Mouse (Mus musculus) spleen, adult 18-20 months (tissue): Measurements from ENCODE around the gene 4922502D21Rik.

Experiments
- DNase-seq, 2 experiments: peaks; one replicate each; pipeline ENCODE4 v3.0.0; 2022; ENCODE audit warnings: mixed read lengths in 2 of 2

The 4922502D21Rik gene

DNA sequence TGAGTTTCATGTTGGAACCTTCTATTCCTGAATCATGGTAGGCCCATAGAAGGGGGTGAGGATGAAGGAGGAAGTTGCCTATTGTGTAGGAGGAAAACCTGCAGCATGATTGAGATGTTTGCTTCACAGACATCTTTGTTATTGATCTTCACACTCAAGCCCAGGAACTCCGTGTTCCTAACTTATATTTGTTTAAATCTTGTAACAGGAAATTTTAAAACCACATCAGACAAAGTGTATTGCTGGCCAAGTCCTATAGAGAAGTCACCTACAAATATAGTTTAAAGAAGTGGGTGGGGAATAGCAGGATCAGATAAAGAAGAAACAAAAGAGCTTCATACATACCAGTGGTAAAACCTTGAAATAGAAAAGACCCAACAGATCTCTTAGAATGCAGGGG lies 27.4 kb downstream of the 4922502D21Rik start:
- DNase-seq: no peak

DNA sequence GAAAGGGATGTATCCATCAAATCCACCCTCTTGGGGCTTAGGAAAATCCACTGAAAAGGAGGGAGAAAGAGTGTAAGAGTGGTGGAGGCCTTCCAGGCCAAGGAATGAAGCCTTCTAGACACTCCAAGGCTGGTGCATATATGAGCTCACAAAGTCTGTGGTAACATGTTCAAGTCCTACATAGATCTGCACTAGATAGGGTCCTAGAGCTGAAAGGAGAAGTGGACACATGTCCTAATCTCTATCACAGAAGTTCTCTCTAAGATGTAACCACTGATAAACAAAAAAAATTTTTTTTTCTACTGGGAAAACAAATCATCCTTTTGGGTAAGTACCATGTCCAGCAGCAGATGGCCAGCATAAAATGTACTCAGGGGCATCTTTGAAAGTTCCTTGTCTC lies 42.9 kb downstream of the 4922502D21Rik start:
- no peak for DNase-seq

DNA sequence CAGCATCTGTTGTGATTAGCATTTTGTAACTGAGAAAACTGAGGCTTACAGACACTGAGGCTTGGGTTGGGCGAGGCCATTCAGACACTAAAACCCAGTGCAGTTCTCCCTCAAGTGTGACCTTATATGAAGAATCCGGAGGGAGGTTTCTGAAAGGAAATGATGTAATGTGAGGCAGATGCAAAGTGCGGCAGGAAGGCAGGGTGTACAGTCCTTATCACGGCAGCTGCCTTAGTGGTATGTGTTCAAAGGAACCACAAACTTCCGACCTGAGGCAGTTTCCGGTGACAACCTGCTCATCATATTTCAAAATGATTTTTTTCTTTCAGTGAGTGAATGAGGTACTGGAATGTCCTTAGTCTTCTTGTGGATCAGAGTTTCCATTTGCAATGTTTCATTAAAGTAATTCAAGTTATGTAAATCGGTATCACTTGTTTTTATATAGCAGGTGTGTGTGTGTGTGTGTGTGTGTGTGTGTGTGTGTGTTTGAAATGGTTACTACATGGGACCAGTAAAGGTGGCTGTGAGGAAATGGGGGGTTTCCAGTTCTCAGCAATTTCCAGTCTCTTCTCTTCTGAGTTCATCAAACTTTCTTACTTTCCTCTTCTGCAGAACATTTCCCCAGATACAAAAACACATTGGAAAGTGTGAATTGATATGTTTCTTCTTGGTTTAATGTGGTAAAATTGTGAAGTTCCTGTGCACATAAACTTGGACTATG lies 47.1 kb downstream of the 4922502D21Rik start:
- peak; percentile 36 to 60 for DNase-seq

DNA sequence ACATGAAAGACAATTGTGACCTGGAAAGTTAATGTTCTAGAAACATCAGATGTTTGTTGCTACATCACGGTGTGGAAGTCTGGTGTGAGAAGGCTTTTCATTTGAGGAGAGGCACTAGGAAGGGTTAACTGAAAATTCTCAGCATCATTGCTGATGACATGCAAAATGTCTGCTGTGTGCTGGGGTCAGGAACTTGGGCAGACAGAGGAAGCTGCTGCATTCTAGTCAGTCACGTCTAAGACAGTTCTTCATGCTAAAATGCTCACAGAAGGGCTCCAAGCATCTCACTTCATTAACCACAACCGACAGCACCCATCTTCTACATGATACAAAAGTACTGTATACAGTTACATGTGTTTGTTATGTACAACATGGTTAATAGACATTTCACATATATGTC lies 48.3 kb downstream of the 4922502D21Rik start:
- DNase-seq: no peak

DNA sequence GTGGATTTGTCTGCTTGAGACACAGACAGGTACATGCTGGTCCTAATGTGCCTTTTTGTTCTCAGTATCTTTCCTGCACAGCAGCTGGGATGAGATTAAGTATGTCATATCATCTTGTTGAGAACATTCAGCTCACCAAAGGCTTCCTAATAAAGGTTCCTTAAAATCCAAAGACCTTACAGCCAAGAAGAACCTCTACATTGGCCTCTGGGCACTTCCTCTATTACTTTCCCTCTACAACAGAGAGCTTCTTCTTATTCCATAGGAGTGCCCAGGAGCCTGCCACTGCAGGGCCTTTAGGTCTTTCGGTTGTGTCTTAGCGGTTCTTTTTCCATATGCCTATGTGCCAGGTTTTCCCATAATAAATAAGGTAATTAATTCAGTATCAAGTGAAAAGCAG lies 55.1 kb downstream of the 4922502D21Rik start:
- no peak for DNase-seq

DNA sequence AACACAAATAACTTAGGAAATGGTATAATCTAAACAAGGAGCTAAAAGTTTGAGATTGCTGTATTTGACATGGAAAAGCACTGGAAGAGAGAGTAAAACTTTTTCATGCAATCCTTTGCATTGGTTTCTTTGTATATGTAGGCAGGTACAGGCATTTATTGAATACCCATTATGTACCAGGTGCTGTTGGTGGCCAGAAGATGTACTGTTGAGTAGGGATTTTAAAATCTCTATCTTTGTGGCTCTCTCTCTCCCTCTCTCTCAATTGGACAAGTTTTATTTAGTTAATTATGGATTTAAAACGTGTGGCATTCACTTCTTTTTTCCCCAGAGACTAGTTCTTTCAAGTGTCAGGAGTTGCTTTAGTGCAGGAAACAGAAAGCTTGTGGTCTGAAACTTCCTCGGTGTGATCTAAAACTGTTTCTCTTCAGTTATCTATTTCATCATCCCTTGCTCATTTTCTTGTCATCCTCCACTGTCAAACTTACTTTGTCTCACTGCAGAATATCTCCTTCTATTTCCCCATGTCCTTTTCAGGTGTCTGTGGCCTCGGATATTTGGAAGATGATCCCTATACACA lies 55.9 kb downstream of the 4922502D21Rik start:
- DNase-seq: no peak

DNA sequence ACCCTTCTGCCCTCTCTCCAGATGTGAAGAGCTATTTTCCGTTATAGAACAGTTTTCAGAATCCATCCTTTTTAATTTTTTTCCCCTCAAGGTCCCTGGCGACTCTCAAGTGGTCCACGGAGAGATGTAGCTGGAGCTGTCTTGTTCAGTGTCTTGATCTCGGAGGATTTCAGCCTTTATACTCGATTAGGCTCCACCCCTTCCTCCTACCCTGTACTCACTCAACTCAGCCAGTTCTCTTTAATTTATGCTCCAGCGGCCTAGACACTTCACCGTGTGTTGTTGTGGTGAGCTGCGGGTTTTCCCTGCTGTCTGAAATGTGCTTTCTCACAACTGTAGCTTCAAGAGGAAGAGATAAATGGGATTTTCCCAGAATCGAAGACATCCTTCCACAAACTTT lies 56.4 kb downstream of the 4922502D21Rik start, which contains the start of gene Cd69:
Cd69 (minus strand) TSS at position 217 of the 400 bp plus-strand sequence.
- peak; percentile 53 to 63 for DNase-seq

DNA sequence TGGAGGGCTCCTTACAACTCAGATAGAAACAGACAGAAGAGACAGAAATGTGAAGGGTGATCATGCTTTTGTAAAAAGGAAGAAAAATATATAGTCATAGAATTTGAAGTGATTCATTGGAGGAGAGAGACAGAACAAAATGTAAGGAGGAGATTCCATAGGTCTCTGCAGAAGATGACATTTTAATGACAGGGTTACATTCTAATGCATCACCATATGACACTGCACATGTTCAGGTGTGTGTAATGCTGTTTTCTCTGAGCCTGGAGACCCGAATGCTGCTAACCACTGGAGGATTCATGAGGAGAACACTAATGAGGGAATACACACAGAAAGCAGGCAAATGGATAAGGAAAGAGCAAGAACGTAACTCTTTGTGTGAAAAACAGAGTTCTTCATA lies 57.1 kb downstream of the 4922502D21Rik start:
- DNase-seq: no peak

DNA sequence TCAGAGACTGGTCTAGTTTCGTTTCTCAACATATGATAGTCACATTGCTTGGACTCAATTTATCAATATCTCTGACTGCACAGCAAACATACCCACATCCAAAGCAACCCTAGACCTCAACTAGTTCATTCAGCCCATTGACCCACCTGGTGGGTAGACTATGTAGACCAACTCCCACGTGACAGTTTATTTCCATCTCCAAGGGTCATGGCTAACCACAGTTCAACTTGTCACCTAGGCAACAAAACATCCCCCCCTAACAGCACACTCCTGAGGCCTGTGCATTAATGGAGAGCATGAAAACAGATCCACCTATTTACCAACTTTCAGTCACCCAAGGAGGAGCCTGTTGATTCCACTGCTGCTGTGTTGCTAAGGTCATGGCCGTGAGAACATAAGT lies 57.9 kb downstream of the 4922502D21Rik start:
- DNase-seq: peak in 1 of 2 experiments; percentile 14
